Mouse (Mus musculus) lung, adult 18-20 months (tissue): ENCODE data around the gene Smarcc1.
"Not testable (repeated sequence)": the region's sequence is repeated elsewhere in the genome, so short reads cannot be mapped to it uniquely, and the experiment has no call there.

ENCODE experiments used
- DNase-seq, 2 experiments: peaks; one replicate each; pipeline ENCODE4 v3.0.0; 2022; ENCODE audit warnings: mixed read lengths in 2 of 2

Smarcc1 gene

DNA sequence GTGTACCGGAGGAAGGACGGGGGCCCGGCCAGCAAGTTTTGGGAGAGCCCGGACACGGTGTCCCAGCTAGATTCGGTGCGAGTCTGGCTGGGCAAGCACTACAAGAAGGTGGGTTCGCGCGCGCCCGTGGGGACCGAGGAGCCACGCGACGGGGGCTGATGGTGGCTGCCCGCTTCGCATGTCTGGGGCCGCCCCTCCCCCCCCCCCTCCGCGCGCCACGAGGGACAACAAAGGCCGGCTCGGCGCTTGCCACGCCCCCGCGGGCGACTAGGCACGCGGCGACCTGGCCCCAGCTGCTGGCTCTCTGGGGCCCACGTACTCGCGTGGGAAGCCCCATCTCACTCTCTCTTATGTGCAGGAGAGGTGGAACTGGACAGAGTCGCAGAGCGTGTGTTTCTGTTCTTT lies 14.7 kb downstream of the Smarcc1 start:
- DNase-seq = peak in 1 of 2 experiments; percentile 51

GRCm38 (mm10) chr9:110132921-110133320 lies 15.4 kb downstream of the Smarcc1 start:
- no peak for DNase-seq

DNA sequence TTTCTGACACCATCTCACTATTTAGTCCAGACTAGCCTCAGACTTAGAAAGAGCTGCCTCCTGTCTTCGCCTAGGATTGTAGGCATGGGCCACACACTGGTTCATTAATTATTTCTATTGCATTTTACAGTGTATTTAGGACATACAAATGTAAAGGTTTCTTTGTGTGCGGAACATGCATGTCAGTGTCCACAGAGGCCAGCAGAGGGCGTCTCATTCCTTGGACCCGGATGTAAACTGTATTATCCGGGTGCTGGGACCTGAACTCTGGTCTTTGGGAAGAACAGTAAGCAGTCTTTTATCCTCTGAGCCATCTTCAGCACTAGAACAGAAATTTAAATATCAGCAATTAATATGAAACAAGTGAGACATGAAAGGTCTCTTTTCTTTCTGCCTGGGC lies 16.7 kb downstream of the Smarcc1 start:
- no peak for DNase-seq

GRCm38 (mm10) chr9:110139119-110139518 lies 21.6 kb downstream of the Smarcc1 start:
- no peak for DNase-seq

DNA sequence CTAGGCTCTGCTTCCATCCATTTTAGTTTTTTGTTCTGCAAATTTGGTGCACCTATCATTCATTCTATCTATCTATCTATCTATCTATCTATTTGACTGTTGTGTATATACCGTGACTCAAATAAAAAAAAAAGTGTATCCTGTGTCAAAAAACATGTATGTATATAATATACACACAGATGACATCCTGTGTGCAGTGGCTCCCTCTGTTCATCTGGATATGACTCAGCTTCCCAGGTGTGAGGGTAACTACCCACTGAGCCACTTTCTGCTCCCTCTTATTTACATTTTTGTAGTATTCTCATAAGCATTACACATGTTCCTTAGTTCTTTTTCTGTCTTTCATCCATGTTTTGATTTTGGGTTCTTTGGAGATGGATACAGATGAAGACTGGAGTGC lies 24.6 kb downstream of the Smarcc1 start:
- no peak for DNase-seq

- no peak for DNase-seq
Observed at GRCm38 (mm10) chr9:110148598-110148997, 31.1 kb downstream of the Smarcc1 start.

- DNase-seq = no peak
Observed at GRCm38 (mm10) chr9:110159036-110159435, 41.5 kb downstream of the Smarcc1 start.

DNA sequence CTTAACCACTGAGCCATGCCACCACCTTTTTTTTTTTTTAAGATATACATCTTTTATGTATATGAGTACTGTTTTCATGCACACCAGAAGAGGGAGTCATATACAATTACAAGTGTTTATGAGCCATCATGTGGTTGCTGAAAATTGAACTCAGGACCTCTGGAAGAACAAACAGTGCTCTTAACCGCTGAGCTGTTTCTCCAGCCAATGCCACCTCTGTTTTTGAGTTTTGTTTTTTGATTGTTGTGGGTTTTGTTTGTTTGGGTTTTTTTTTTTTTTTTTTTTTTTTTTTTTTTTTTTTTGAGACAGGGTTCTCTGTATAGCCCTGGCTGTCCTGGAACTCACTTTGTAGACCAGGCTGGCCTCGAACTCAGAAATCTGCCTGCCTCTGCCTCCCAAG lies 43.0 kb downstream of the Smarcc1 start:
- DNase-seq = not testable (repeated sequence)

DNA sequence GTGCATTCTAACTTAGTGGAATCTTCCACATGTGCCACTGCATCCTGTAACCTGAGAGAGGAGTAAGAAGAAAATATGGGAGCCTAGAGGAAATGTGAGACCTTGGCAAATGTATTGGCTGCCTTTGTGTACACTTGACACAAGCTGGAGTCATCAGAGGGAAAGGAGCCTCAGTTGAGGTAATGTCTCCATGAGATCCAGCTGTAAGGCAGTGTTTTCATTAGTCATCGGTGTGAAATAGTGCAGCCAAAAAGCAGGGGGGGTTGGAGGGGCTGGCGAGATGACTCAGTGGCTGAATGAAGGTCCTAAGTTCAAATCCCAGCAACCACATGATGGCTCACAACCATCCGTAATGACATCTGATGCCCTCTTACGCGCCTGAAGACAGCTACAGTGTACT lies 44.9 kb downstream of the Smarcc1 start:
- DNase-seq = no peak

DNA sequence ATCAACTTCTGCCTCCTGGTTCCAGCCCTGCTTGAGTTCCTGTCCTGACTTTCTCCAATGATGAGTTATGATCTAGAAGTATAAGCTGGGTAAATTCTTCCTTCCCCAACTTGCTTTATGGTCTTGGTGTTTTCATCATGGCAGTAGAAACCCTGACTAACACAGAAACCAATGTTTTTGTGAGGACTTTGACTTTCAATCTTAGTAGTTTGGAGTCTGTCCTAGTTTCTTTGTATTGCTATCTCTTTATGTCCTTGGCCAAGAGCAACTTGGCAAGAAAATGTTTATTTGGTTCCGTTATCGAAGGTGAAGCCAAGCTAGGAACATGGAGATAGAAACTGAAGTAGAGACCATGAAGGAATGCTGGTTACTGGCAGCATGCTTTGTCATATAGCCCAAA lies 45.6 kb downstream of the Smarcc1 start:
- no peak for DNase-seq

DNA sequence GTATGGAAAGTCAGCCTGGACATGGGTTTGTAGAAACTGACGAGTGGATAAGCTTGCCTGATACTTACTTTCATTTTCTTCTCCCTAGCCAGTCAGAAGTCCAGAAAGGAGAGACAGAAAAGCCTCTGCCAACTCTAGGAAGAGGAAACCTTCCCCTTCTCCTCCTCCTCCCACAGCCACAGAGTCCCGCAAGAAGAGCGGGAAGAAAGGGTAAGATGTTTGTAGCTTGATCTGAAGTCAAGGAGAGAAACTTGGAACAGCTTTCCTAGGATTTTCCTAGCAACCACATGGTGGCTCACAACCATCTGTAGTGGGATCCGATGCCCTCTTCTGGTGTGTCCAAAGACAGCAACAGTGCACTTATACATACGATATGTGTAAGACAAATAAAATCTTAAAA lies 53.4 kb downstream of the Smarcc1 start:
- no peak for DNase-seq

- DNase-seq = no peak
Observed at GRCm38 (mm10) chr9:110199870-110200269, 82.4 kb downstream of the Smarcc1 start.

DNA sequence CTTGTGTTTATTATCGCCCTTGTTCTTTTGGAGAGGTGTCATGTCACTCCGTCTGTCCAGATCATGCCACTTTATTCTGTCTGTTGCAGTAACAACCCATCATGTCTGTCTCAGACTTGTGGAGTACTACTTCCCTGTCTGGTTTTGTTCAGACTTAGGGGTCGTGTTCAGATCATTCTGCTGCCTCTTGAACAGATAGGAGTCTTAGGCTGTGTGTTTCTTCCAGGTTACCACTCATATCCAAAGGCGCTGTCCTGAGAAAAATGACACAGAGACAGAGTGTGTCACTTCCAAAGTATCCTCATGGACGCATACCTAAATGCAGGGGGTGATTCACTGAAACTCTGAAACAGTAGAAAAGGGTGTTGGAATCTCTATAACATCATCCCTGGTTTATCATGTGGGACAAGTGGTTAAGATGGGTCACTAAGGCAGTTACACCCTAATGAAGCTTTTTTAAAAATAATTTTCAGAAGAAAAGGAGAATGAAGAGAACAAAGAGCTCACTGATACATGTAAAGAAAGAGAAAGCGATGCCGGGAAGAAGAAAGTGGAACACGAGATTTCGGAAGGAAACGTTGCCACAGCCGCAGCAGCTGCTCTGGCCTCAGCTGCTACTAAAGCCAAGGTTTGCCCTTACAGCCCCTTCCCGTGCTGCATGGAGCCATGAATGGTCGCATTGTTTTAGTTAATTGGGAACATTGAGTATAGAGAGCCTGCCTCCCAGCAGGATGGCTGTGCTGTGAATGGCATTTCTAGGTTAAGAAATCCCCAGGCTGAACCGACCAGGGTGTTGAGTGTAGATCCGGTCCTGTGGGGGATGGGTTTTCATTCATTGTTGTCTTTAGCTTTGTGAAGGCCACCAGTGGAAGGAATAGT lies 88.3 kb downstream of the Smarcc1 start:
- DNase-seq = no peak

GRCm38 (mm10) chr9:110206437-110206836 lies 88.9 kb downstream of the Smarcc1 start:
- DNase-seq = no peak

GRCm38 (mm10) chr9:110208265-110208664 lies 90.8 kb downstream of the Smarcc1 start:
- DNase-seq = no peak

- no peak for DNase-seq
Observed at GRCm38 (mm10) chr9:110208967-110209366, 91.5 kb downstream of the Smarcc1 start.

GRCm38 (mm10) chr9:110224273-110224672 lies 106.8 kb downstream of the Smarcc1 start:
- no peak for DNase-seq

GRCm38 (mm10) chr9:110226191-110226590 lies 108.7 kb downstream of the Smarcc1 start:
- DNase-seq = no peak

DNA sequence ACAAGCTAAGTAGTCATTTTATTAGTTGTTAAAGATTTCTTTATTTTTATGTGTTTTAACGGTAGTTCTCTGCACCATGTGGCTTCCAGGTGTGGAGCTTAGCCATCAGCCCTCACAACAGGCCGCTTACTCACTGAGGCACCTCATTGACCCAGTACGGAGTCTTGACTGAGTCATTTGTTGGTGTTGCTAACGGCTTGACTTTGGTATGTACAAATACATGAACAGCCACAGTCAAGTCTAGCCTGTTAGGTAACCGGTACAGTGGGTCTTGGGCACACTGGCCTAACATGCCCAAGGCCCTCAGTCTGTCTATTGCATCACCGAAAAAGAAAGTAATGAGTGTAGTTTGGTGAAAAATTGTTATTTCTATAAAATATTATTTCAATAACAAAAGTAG lies 111.2 kb downstream of the Smarcc1 start:
- peak; percentile 33 to 65 for DNase-seq

- DNase-seq = no peak
Observed at GRCm38 (mm10) chr9:110229112-110229511, 111.6 kb downstream of the Smarcc1 start.

- DNase-seq = peak in 1 of 2 experiments; percentile 20
Observed at GRCm38 (mm10) chr9:110229566-110230248, 112.2 kb downstream of the Smarcc1 start.

GRCm38 (mm10) chr9:110230395-110231071 lies 113.0 kb downstream of the Smarcc1 start:
- DNase-seq = peak; percentile 21 to 38

GRCm38 (mm10) chr9:110234962-110235361 lies 117.5 kb downstream of the Smarcc1 start:
- DNase-seq = no peak
